Mouse (Mus musculus) stomach, postnatal 0 days (tissue): ENCODE data around the gene Ptges3.

Source experiments
- CTCF ChIP-seq: IDR thresholded peaks from 2 replicates; pipeline ENCODE4 v1.5.1; 2016; ENCODE audit warnings: antibody characterized with exemption, low read depth, mild to moderate bottlenecking, moderate library complexity
- EP300 ChIP-seq: optimal IDR thresholded peaks from 2 replicates; pipeline ENCODE3; 2016; ENCODE audit warnings: antibody characterized with exemption

GRCm38 (mm10) chr10:128049741-128050140 is 9.0 kb upstream of the Ptges3 start:
- TF ChIP-seq CTCF, result no peak
- no peak for TF ChIP-seq EP300
